Mouse (Mus musculus) kidney, embryonic 14.5 days (tissue): ENCODE data around the gene Sec62. TPM values are rescaled to one million over a fixed set of nuclear protein-coding genes. Genes with fewer than 3 reads are reported as not detected.

Experiments used
- ATAC-seq: fragments of 200-750 bp; cut with Nextera tagmentation; 2 replicates; pipeline ENCODE4 v1.8.0; 2017; ENCODE audit warnings: moderate number of reproducible peaks, mild to moderate bottlenecking, moderate TSS enrichment, moderate library complexity; ENCODE audit not compliant: low FRiP score, low TSS enrichment
- H3K27ac ChIP-seq: fragments of 300-500 bp; sonication (generic); 2 replicates; pipeline ENCODE4 v1.5.1; 2014; ENCODE audit warnings: low read depth, mild to moderate bottlenecking, low read length, moderate library complexity, mixed read lengths
- H3K27me3 ChIP-seq: fragments of 300-500 bp; sonication (generic); 2 replicates; pipeline ENCODE4 v1.6.1; 2014; ENCODE audit warnings: mild to moderate bottlenecking, low read length; ENCODE audit not compliant: control insufficient read depth, insufficient read depth
- H3K36me3 ChIP-seq: fragments of 300-500 bp; sonication (generic); 2 replicates; pipeline ENCODE4 v1.6.1; 2014; ENCODE audit warnings: low read length, mixed read lengths; ENCODE audit not compliant: control insufficient read depth, insufficient read depth
- H3K4me1 ChIP-seq: fragments of 300-500 bp; sonication (generic); 2 replicates; pipeline ENCODE4 v1.6.1; 2014; ENCODE audit warnings: low read length, mixed read lengths; ENCODE audit not compliant: control insufficient read depth, insufficient read depth
- H3K4me2 ChIP-seq: fragments of 300-500 bp; sonication (generic); replicated peaks from 2 replicates; pipeline ENCODE4 v1.6.1; 2014; ENCODE audit warnings: low read depth, mild to moderate bottlenecking, low read length
- H3K4me3 ChIP-seq: fragments of 300-500 bp; sonication (generic); 2 replicates; pipeline ENCODE4 v1.5.1; 2014; ENCODE audit warnings: mild to moderate bottlenecking, low read length
- H3K9ac ChIP-seq: fragments of 300-500 bp; sonication (generic); 2 replicates; pipeline ENCODE4 v1.6.1; 2014; ENCODE audit warnings: low read depth, mild to moderate bottlenecking, low read length, moderate library complexity
- H3K9me3 ChIP-seq: fragments of 300-500 bp; sonication (generic); 2 replicates; pipeline ENCODE4 v1.6.1; 2016; ENCODE audit warnings: low read length; ENCODE audit not compliant: control insufficient read depth
- WGBS: fragments of 180-500 bp; shearing (Covaris S2); extraction: QIAGEN DNeasy Blood & Tissue Kit; methylation state at CpG from one replicate; pipeline ENCODE4 v1.1.7; 2014; 5-methylcytosine and 5-hydroxymethylcytosine counted together
- polyA plus RNA-seq: library from polyadenylated mRNA; unstranded; fragments of >200 nt; fragmentation: Nextera tagmentation; extraction: Ambion mirVana; gene quantifications from 2 replicates; pipeline ENCODE4 v1.2.1, GENCODE M21; 2014

The Sec62 gene
- polyA plus RNA-seq, 1 experiment from 2014 or later = 98.0 TPM

GRCm38 (mm10) chr3:30818630-30819125, 26.0 kb downstream of the Sec62 start:
- ATAC-seq = no peak
- H3K9ac ChIP-seq = no peak overlapping the region
- no peaks in the 10 kb centered on the region for H3K27me3 ChIP-seq
- peaks cover 39% of the 10 kb centered on the region for H3K36me3 ChIP-seq
- no peaks in the 10 kb centered on the region for H3K4me1 ChIP-seq
- no peak overlapping the region for H3K27ac ChIP-seq
- H3K9me3 ChIP-seq = no peaks in the 10 kb centered on the region
- no peak overlapping the region for H3K4me3 ChIP-seq
- H3K4me2 ChIP-seq = no peak overlapping the region
- WGBS = 96% methylated on average over 16 of the region's 16 CpGs

- Histone ChIP-seq H3K27me3 (no peaks in the 10 kb centered on the region), H3K9me3 (no peaks in the 10 kb centered on the region), H3K4me3 (no peak overlapping the region), H3K9ac (no peak overlapping the region), H3K4me2 (no peak overlapping the region), H3K27ac (no peak overlapping the region), H3K36me3 (peaks cover 35% of the 10 kb centered on the region), H3K4me1 (no peaks in the 10 kb centered on the region)
- WGBS = 94% methylated on average over 8 of the region's 8 CpGs
- ATAC-seq = no peak
These were observed 29.5 kb downstream of the Sec62 start for GRCm38 (mm10) chr3:30822163-30822562.

GRCm38 (mm10) chr3:30826069-30826468, 33.4 kb downstream of the Sec62 start:
- peaks cover 3% of the 10 kb centered on the region; the same call in 1 of the 2 replicates for H3K36me3 ChIP-seq
- WGBS = 92% methylated on average over 5 of the region's 5 CpGs
- H3K4me3 ChIP-seq = no peak overlapping the region
- H3K27ac ChIP-seq = no peak overlapping the region
- no peaks in the 10 kb centered on the region for H3K27me3 ChIP-seq
- no peak for ATAC-seq
- H3K4me1 ChIP-seq = no peaks in the 10 kb centered on the region
- no peaks in the 10 kb centered on the region for H3K9me3 ChIP-seq
- H3K9ac ChIP-seq = no peak overlapping the region
- no peak overlapping the region for H3K4me2 ChIP-seq

GRCm38 (mm10) chr3:30831848-30832606, 39.4 kb downstream of the Sec62 start:
- ATAC-seq = no peak
- Histone ChIP-seq H3K9me3 (no peaks in the 10 kb centered on the region), H3K4me3 (no peak overlapping the region), H3K9ac (no peak overlapping the region), H3K4me2 (no peak overlapping the region), H3K27ac (no peak overlapping the region), H3K4me1 (no peaks in the 10 kb centered on the region), H3K36me3 (no peaks in the 10 kb centered on the region), H3K27me3 (no peaks in the 10 kb centered on the region)
- WGBS = 82% methylated on average over 15 of the region's 15 CpGs

- Histone ChIP-seq H3K27me3 (no peaks in the 10 kb centered on the region), H3K9ac (no peak overlapping the region), H3K9me3 (no peaks in the 10 kb centered on the region), H3K36me3 (no peaks in the 10 kb centered on the region), H3K4me1 (no peaks in the 10 kb centered on the region), H3K4me3 (no peak overlapping the region), H3K27ac (no peak overlapping the region), H3K4me2 (no peak overlapping the region)
- WGBS = 92% methylated on average over 3 of the region's 3 CpGs
- no peak for ATAC-seq
These were observed 40.6 kb downstream of the Sec62 start for GRCm38 (mm10) chr3:30833254-30833653.

- no peak overlapping the region for H3K4me2 ChIP-seq
- H3K27ac ChIP-seq = no peak overlapping the region
- ATAC-seq = no peak
- no peaks in the 10 kb centered on the region for H3K36me3 ChIP-seq
- H3K4me3 ChIP-seq = no peak overlapping the region
- 66% methylated on average over 2 of the region's 2 CpGs for WGBS
- H3K9ac ChIP-seq = no peak overlapping the region
- H3K4me1 ChIP-seq = no peaks in the 10 kb centered on the region
- no peaks in the 10 kb centered on the region for H3K27me3 ChIP-seq
- no peaks in the 10 kb centered on the region for H3K9me3 ChIP-seq
These were observed 53.1 kb downstream of the Sec62 start for GRCm38 (mm10) chr3:30845755-30846154.

GRCm38 (mm10) chr3:30847413-30847812, 54.7 kb downstream of the Sec62 start:
- no peaks in the 10 kb centered on the region for H3K4me1 ChIP-seq
- H3K9ac ChIP-seq = no peak overlapping the region
- no peak overlapping the region for H3K4me3 ChIP-seq
- no peaks in the 10 kb centered on the region for H3K36me3 ChIP-seq
- WGBS = 38% methylated on average over 1 of the region's 1 CpGs
- H3K9me3 ChIP-seq = no peaks in the 10 kb centered on the region
- H3K27me3 ChIP-seq = no peaks in the 10 kb centered on the region
- no peak overlapping the region for H3K27ac ChIP-seq
- H3K4me2 ChIP-seq = no peak overlapping the region
- no peak for ATAC-seq

- Histone ChIP-seq H3K27me3 (no peaks in the 10 kb centered on the region; the same call in 1 of the 2 replicates), H3K27ac (no peak overlapping the region), H3K4me3 (no peak overlapping the region), H3K9ac (no peak overlapping the region), H3K36me3 (no peaks in the 10 kb centered on the region), H3K4me2 (no peak overlapping the region), H3K4me1 (no peaks in the 10 kb centered on the region), H3K9me3 (no peaks in the 10 kb centered on the region)
- no peak for ATAC-seq
- 68% methylated on average over 5 of the region's 6 CpGs for WGBS
These were observed 58.7 kb downstream of the Sec62 start for GRCm38 (mm10) chr3:30851422-30851821.

- Histone ChIP-seq H3K27ac (no peak overlapping the region), H3K4me3 (no peak overlapping the region), H3K4me2 (no peak overlapping the region), H3K27me3 (no peaks in the 10 kb centered on the region; the same call in 1 of the 2 replicates), H3K36me3 (no peaks in the 10 kb centered on the region), H3K4me1 (no peaks in the 10 kb centered on the region), H3K9me3 (no peaks in the 10 kb centered on the region), H3K9ac (no peak overlapping the region)
- no peak for ATAC-seq
- 91% methylated on average over 5 of the region's 5 CpGs for WGBS
These were observed 60.9 kb downstream of the Sec62 start for GRCm38 (mm10) chr3:30853596-30853995.
